Comparison of ENCODE assay signal across 9 mouse cellular contexts in genomic region chr14:12821831-12822490, GRCm38 (mm10). TPM values are rescaled to one million over a fixed set of nuclear protein-coding genes. Genes with fewer than 3 reads are reported as not detected.
DNase-seq lines count a peak whose midpoint lies in the region; ATAC-seq and TF ChIP-seq lines count a peak whose summit lies in the region.
"Had no signal": no experiment of that assay in that cellular context is flagged by ENCODE, and none has a peak within 500 bp of the region (broad histone marks: within the 10 kb centered on the region; RNA-seq: fewer than 3 reads in every experiment).

No protein-coding gene starts in this region.

- H3K27me3 ChIP-seq in E14TG2a.4 (ENCODE audit: insufficient read depth, low read length), result peaks cover 14% of the 10 kb centered on the region
- peaks cover 6% of the 10 kb centered on the region; the same call in 1 of the 2 replicates for H3K27me3 ChIP-seq in heart, embryonic 11.5 days (ENCODE audit: control insufficient read depth, insufficient read depth, low read length)
- no peaks in the 10 kb centered on the region for H3K27me3 ChIP-seq in midbrain, embryonic 13.5 days

- no peaks in the 10 kb centered on the region for H3K9me3 ChIP-seq in E14TG2a.4 (ENCODE audit: low read length)
- no peaks in the 10 kb centered on the region; the same call in 1 of the 2 replicates for H3K9me3 ChIP-seq in heart, embryonic 11.5 days (replicated peaks; ENCODE audit: control insufficient read depth, low read length)
- H3K9me3 ChIP-seq in midbrain, embryonic 13.5 days, result no peaks in the 10 kb centered on the region

- peak overlapping the region; percentile 87 for H3K4me3 ChIP-seq in E14TG2a.4 (replicated peaks; ENCODE audit: low read length)
- H3K4me3 ChIP-seq in cortical plate, adult 2 months (ENCODE audit: insufficient read depth, low read length), result peak overlapping the region; percentile 78
- peak overlapping the region; percentile 54 for H3K4me3 ChIP-seq in heart, embryonic 11.5 days (ENCODE audit: low read depth, low read length)
- H3K4me3 ChIP-seq in midbrain, embryonic 13.5 days (replicated peaks), result peak overlapping the region; percentile 87

- ATAC-seq in heart, embryonic 11.5 days (replicated peaks; ENCODE audit: insufficient number of reproducible peaks, low FRiP score, low TSS enrichment), result peak; percentile 84
- ATAC-seq in midbrain, embryonic 13.5 days, result peak; percentile 85
- no peak for ATAC-seq in erythroid progenitor cell, adult 5-6 weeks (replicated peaks; ENCODE audit: low FRiP score, poor library complexity, severe bottlenecking)

- peak overlapping the region; percentile 94 for H3K4me2 ChIP-seq in heart, embryonic 11.5 days
- H3K4me2 ChIP-seq in midbrain, embryonic 13.5 days (replicated peaks), result peak overlapping the region; percentile 69

- H3K36me3 ChIP-seq in E14TG2a.4 (ENCODE audit: insufficient read depth, low read length), result no peaks in the 10 kb centered on the region
- H3K36me3 ChIP-seq in heart, embryonic 11.5 days (ENCODE audit: control insufficient read depth, insufficient read depth, low read length), result no peaks in the 10 kb centered on the region
- H3K36me3 ChIP-seq in midbrain, embryonic 13.5 days, result no peaks in the 10 kb centered on the region

- peak overlapping the region; percentile 64; the same call in 1 of the 2 replicates for H3K9ac ChIP-seq in heart, embryonic 11.5 days (ENCODE audit: low read depth, low read length)
- peak overlapping the region; percentile 98 for H3K9ac ChIP-seq in midbrain, embryonic 13.5 days (replicated peaks)

- TF ChIP-seq POLR2A in cortical plate, adult 2 months (IDR thresholded peaks at IDR 0.05; ENCODE audit: extremely low read depth, insufficient read depth, low read length), result peak; percentile 79

- DNase-seq in R1 (ENCODE audit: low read depth, low spot score), result peak; percentile 85
- DNase-seq in layer of hippocampus, postnatal 36 days, result peak; percentile 67 to 68
- peak; percentile 67 for DNase-seq in telencephalon, adult 2 months (ENCODE audit: low read depth, low spot score)

- H3K4me1 ChIP-seq in E14TG2a.4 (replicated peaks; ENCODE audit: low read depth, low read length), result peaks cover 12% of the 10 kb centered on the region
- H3K4me1 ChIP-seq in cortical plate, adult 2 months (ENCODE audit: control insufficient read depth, insufficient read depth, low read length), result peaks cover 2% of the 10 kb centered on the region; the same call in 1 of the 2 replicates
- peaks cover 9% of the 10 kb centered on the region for H3K4me1 ChIP-seq in heart, embryonic 11.5 days (ENCODE audit: control insufficient read depth, insufficient read depth, low read length)
- peaks cover 29% of the 10 kb centered on the region for H3K4me1 ChIP-seq in midbrain, embryonic 13.5 days (replicated peaks)

- no peak for TF ChIP-seq CTCF in E14TG2a.4 (conservative IDR thresholded peaks at IDR 0.05; ENCODE audit: low read length)
- TF ChIP-seq CTCF in cortical plate, adult 2 months (IDR thresholded peaks at IDR 0.05; ENCODE audit: extremely low read depth, insufficient read depth, low read length), result no peak

- H3K27ac ChIP-seq in cortical plate, adult 2 months (ENCODE audit: insufficient read depth, low read length), result peak overlapping the region; percentile 82
- peak overlapping the region; percentile 76 for H3K27ac ChIP-seq in heart, embryonic 11.5 days (ENCODE audit: low read depth, low read length)
- peak overlapping the region; percentile 98 for H3K27ac ChIP-seq in midbrain, embryonic 13.5 days

- WGBS in heart, embryonic 11.5 days (ENCODE audit: insufficient replicate concordance), result under 1% methylated on average over 57 of the region's 58 CpGs
- under 1% methylated on average over 54 of the region's 58 CpGs for WGBS in midbrain, embryonic 13.5 days

RNA-seq across cellular contexts. Expression of gene Cadps, which starts 0.9 kb away (rescaled TPM):
- 187 and 207 TPM in 2 replicates for polyA plus RNA-seq in cortical plate, adult 2 months (2012; rRNA removed)
- polyA plus RNA-seq in heart, embryonic 11.5 days (2014; fragmentation: Nextera tagmentation; extraction: Ambion mirVana), result 1.9 and 2.3 TPM in 2 replicates
- 100 to 1,000 TPM; 233 to 235 TPM for total RNA-seq in layer of hippocampus, postnatal 36 days (2021)
- 24.2 and 28.5 TPM in 2 replicates for polyA plus RNA-seq in midbrain, embryonic 13.5 days (2015; fragmentation: Nextera tagmentation; extraction: Ambion mirVana)
- not detected in 2 replicates for total RNA-seq in erythroid progenitor cell, adult 5-6 weeks (2015; ENCODE audit: low replicate concordance)
- total RNA-seq in erythroid progenitor cell, adult 5-6 weeks (2017; ENCODE audit: low replicate concordance), result not detected in 2 replicates
- total RNA-seq: common myeloid progenitor, adult 5-6 weeks had no signal
